Mouse (Mus musculus) hindbrain, embryonic 14.5 days (tissue): ENCODE data around the gene Nup93. TPM values are rescaled to one million over a fixed set of nuclear protein-coding genes. Genes with fewer than 3 reads are reported as not detected.

Experiments used
- ATAC-seq: fragments of 200-750 bp; cut with Nextera tagmentation; 2 replicates; pipeline ENCODE4 v1.8.0; 2017; ENCODE audit warnings: moderate number of reproducible peaks, mild to moderate bottlenecking, moderate TSS enrichment, moderate library complexity; ENCODE audit not compliant: low FRiP score
- DNase-seq: peaks from one replicate; pipeline ENCODE4 v3.0.0-alpha.2; 2015; ENCODE audit warnings: low spot score
- H3K27ac ChIP-seq: fragments of 300-500 bp; sonication (generic); 2 replicates; pipeline ENCODE4 v1.5.1; 2014; ENCODE audit warnings: mild to moderate bottlenecking, moderate library complexity
- H3K27me3 ChIP-seq: fragments of 300-500 bp; sonication (generic); 2 replicates; pipeline ENCODE4 v1.6.1; 2014; ENCODE audit warnings: mild to moderate bottlenecking, low read length, mixed read lengths; ENCODE audit not compliant: control insufficient read depth, insufficient read depth
- H3K36me3 ChIP-seq: fragments of 300-500 bp; sonication (generic); replicated peaks from 2 replicates; pipeline ENCODE4 v1.6.1; 2014; ENCODE audit not compliant: control insufficient read depth, insufficient read depth
- H3K4me1 ChIP-seq: fragments of 300-500 bp; sonication (generic); replicated peaks from 2 replicates; pipeline ENCODE4 v1.6.1; 2014; ENCODE audit warnings: antibody characterized with exemption, low read length, mixed read lengths; ENCODE audit not compliant: control insufficient read depth, insufficient read depth
- H3K4me2 ChIP-seq: fragments of 300-500 bp; sonication (generic); replicated peaks from 2 replicates; pipeline ENCODE4 v1.6.1; 2014; ENCODE audit warnings: mild to moderate bottlenecking, moderate library complexity
- H3K4me3 ChIP-seq: fragments of 300-500 bp; sonication (generic); replicated peaks from 2 replicates; pipeline ENCODE4 v1.5.1; 2014; ENCODE audit warnings: mild to moderate bottlenecking, low read length
- H3K9ac ChIP-seq: fragments of 300-500 bp; sonication (generic); 2 replicates; pipeline ENCODE4 v1.6.1; 2014
- H3K9me3 ChIP-seq: fragments of 300-500 bp; sonication (generic); 2 replicates; pipeline ENCODE4 v1.6.1; 2016; ENCODE audit warnings: low read length; ENCODE audit not compliant: control insufficient read depth
- WGBS: fragments of 180-500 bp; shearing (Covaris S2); extraction: QIAGEN DNeasy Blood & Tissue Kit; methylation state at CpG from one replicate; pipeline ENCODE4 v1.1.7; 2014; 5-methylcytosine and 5-hydroxymethylcytosine counted together
- polyA plus RNA-seq: library from polyadenylated mRNA; unstranded; fragments of >200 nt; fragmentation: Nextera tagmentation; extraction: Ambion mirVana; gene quantifications from 2 replicates; pipeline ENCODE4 v1.2.1, GENCODE M21; 2014

Nup93 gene
- polyA plus RNA-seq, 1 experiment from 2014 or later = 58.9 TPM

GRCm38 (mm10) chr8:94204043-94204442, 10.3 kb upstream of the Nup93 start:
- Histone ChIP-seq H3K4me1 (no peaks in the 10 kb centered on the region), H3K27me3 (no peaks in the 10 kb centered on the region), H3K4me2 (no peak overlapping the region), H3K4me3 (no peak overlapping the region), H3K9ac (no peak overlapping the region), H3K9me3 (no peaks in the 10 kb centered on the region), H3K36me3 (no peaks in the 10 kb centered on the region), H3K27ac (no peak overlapping the region)
- DNase-seq (no peak), ATAC-seq (no peak)
- WGBS = 75% methylated on average over 3 of the region's 3 CpGs

DNA sequence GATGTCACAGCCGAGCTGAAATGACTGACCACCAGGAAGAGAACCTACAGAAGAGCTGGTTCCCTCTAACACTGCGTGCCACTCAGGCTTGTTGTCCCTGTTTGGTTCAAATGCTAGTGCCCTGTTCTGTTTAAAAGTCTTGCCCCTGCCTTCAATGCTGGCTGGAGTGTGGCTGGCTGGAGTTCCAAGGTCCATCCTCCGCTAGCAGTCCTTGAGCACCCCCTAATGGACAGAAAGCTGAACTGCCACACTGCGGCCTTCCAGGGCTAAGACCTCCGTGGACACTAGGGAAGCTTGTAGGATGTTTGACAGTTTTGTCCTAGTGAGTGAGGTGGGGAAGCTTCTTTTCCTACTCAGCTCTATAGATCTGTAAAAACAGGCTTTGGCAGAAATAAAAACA, 8.6 kb upstream of the Nup93 start:
- H3K36me3 ChIP-seq = no peaks in the 10 kb centered on the region
- H3K9me3 ChIP-seq = no peaks in the 10 kb centered on the region
- no peak overlapping the region for H3K27ac ChIP-seq
- no peaks in the 10 kb centered on the region for H3K27me3 ChIP-seq
- no peak overlapping the region for H3K9ac ChIP-seq
- peak; percentile 81 for DNase-seq
- no peak overlapping the region for H3K4me2 ChIP-seq
- H3K4me1 ChIP-seq = no peaks in the 10 kb centered on the region
- ATAC-seq = peak; percentile 37; the same call in 1 of the 2 replicates
- 18% methylated on average over 5 of the region's 5 CpGs for WGBS
- H3K4me3 ChIP-seq = no peak overlapping the region

DNA sequence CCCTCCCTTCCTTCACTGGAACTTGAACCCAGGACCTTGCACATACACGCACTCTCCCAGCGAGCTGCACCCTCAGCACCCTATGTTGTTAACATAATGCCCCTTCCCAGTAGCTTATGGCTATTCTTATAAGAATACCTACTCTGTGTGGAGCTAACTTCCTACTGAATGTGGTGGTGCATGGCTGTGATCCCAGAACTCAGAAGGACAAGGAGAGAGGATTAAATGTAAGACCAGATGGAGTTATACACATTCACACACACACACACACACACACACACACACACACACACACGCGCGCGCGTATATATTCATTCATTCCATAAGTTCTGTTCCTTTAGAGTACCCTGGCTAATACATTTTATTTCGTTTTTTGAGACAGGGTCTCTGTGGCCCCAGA, 8.1 kb upstream of the Nup93 start:
- Histone ChIP-seq H3K4me3 (no peak overlapping the region), H3K36me3 (no peaks in the 10 kb centered on the region), H3K27me3 (no peaks in the 10 kb centered on the region), H3K4me1 (no peaks in the 10 kb centered on the region), H3K9me3 (no peaks in the 10 kb centered on the region), H3K9ac (no peak overlapping the region), H3K4me2 (no peak overlapping the region), H3K27ac (no peak overlapping the region)
- no peak for DNase-seq
- 85% methylated on average over 8 of the region's 8 CpGs for WGBS
- no peak for ATAC-seq

DNA sequence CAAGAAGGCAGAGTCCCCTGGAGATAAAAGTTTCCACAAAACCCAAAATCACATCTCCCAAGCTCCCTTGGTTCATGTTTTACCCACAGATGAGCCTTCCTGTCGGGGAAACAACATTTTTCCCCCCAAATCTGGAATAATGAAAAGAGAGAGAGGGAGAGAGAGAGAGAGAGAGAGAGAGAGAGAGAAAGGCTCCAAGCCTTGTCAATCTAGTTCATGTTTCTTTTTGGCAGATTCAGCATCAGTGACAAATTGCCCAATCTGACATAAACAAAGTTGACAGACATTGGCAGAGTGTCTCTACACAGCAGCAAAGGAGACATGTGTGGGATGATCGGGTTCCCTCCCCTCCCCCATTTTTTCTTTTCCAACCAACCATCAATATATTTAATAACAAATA, 6.9 kb upstream of the Nup93 start:
- Histone ChIP-seq H3K9ac (no peak overlapping the region), H3K36me3 (no peaks in the 10 kb centered on the region), H3K27me3 (no peaks in the 10 kb centered on the region), H3K4me3 (no peak overlapping the region), H3K27ac (no peak overlapping the region), H3K9me3 (no peaks in the 10 kb centered on the region), H3K4me2 (no peak overlapping the region), H3K4me1 (no peaks in the 10 kb centered on the region)
- DNase-seq (no peak), ATAC-seq (no peak)
- WGBS = 83% methylated on average over 2 of the region's 2 CpGs

GRCm38 (mm10) chr8:94209639-94210038, 4.7 kb upstream of the Nup93 start:
- Histone ChIP-seq H3K27me3 (no peaks in the 10 kb centered on the region), H3K9me3 (no peaks in the 10 kb centered on the region), H3K27ac (no peak overlapping the region), H3K4me3 (no peak overlapping the region), H3K9ac (no peak overlapping the region), H3K36me3 (no peaks in the 10 kb centered on the region), H3K4me2 (no peak overlapping the region), H3K4me1 (no peaks in the 10 kb centered on the region; the same call in 1 of the 2 replicates)
- 78% methylated on average over 6 of the region's 6 CpGs for WGBS
- no peak for DNase-seq
- ATAC-seq = no peak

GRCm38 (mm10) chr8:94210225-94210624, 4.1 kb upstream of the Nup93 start:
- 69% methylated on average over 3 of the region's 3 CpGs for WGBS
- Histone ChIP-seq H3K4me3 (no peak overlapping the region), H3K36me3 (no peaks in the 10 kb centered on the region), H3K27ac (no peak overlapping the region), H3K27me3 (no peaks in the 10 kb centered on the region), H3K4me2 (no peak overlapping the region), H3K9ac (no peak overlapping the region), H3K4me1 (peaks cover 2% of the 10 kb centered on the region; the same call in 1 of the 2 replicates), H3K9me3 (no peaks in the 10 kb centered on the region)
- DNase-seq = no peak
- no peak for ATAC-seq

GRCm38 (mm10) chr8:94213819-94214218, 545 bp upstream of the Nup93 start:
- Histone ChIP-seq H3K27ac (no peak overlapping the region), H3K9ac (no peak overlapping the region), H3K27me3 (no peaks in the 10 kb centered on the region)

GRCm38 (mm10) chr8:94227381-94227939, 13.1 kb downstream of the Nup93 start:
- H3K4me3 ChIP-seq = no peak overlapping the region
- H3K36me3 ChIP-seq = peaks cover 23% of the 10 kb centered on the region
- no peak overlapping the region for H3K27ac ChIP-seq
- H3K4me1 ChIP-seq = no peaks in the 10 kb centered on the region
- DNase-seq (no peak), ATAC-seq (no peak)
- no peaks in the 10 kb centered on the region for H3K9me3 ChIP-seq
- no peak overlapping the region for H3K9ac ChIP-seq
- WGBS = 88% methylated on average over 7 of the region's 7 CpGs
- no peaks in the 10 kb centered on the region for H3K27me3 ChIP-seq
- H3K4me2 ChIP-seq = no peak overlapping the region

More at GRCm38 (mm10) chr8:94213819-94214218, 545 bp upstream of the Nup93 start:
- Histone ChIP-seq H3K4me2 (peak overlapping the region; percentile 72), H3K4me1 (peaks cover 16% of the 10 kb centered on the region; the same call in 1 of the 2 replicates), H3K9me3 (no peaks in the 10 kb centered on the region), H3K4me3 (peak overlapping the region; percentile 60), H3K36me3 (no peaks in the 10 kb centered on the region)
- ATAC-seq (no peak), DNase-seq (no peak)
- WGBS = 69% methylated on average over 6 of the region's 6 CpGs

DNA sequence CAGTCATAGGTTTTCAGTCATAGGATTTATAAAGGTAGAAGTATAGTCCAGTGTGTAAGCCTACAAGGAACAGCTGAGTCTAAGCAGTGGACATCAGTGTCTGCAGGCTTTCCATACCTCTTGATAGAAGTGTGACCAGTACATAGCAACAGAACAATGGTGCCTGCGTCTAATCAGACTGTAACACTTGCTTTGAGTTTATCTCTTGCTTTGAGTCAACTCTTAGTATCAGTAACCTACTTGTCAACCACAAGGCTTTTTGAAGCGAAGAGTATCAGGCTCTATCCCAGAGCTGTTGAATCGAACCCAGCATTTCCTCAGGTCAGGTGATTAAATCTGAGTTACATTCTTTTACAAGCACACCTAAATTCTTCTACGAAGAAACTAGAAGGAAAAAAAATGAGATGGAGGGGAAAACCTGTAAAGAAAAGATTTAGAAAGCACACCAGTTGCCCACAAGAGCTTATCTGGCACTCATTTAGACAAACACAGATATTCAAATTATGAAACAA, 25.9 kb downstream of the Nup93 start:
- 97% methylated on average over 4 of the region's 4 CpGs for WGBS
- H3K36me3 ChIP-seq = peaks cover 7% of the 10 kb centered on the region; the same call in 1 of the 2 replicates
- H3K9me3 ChIP-seq = no peaks in the 10 kb centered on the region
- H3K27me3 ChIP-seq = no peaks in the 10 kb centered on the region
- H3K4me3 ChIP-seq = no peak overlapping the region
- H3K4me2 ChIP-seq = no peak overlapping the region
- no peaks in the 10 kb centered on the region for H3K4me1 ChIP-seq
- H3K9ac ChIP-seq = no peak overlapping the region
- H3K27ac ChIP-seq = no peak overlapping the region
- no peak for ATAC-seq
- no peak for DNase-seq
